ENCODE assay signal across 8 mouse cellular contexts in genomic region chr5:34336775-34337450, GRCm38 (mm10). TPM values are rescaled to one million over a fixed set of nuclear protein-coding genes. Genes with fewer than 3 reads are reported as not detected.
DNase-seq lines count a peak whose midpoint lies in the region; ATAC-seq and TF ChIP-seq lines count a peak whose summit lies in the region.

No protein-coding gene starts in this region.

- peak; percentile 51 for ATAC-seq in inflammation-experienced regulatory T-cells, adult 6 months
- no peak for ATAC-seq in limb, embryonic 15.5 days (ENCODE audit: insufficient number of reproducible peaks, low FRiP score, low TSS enrichment, low read depth)
- ATAC-seq in midbrain, embryonic 15.5 days (replicated peaks) = peak; percentile 30; the same call in 1 of the 2 replicates

- peak overlapping the region; percentile 78 for H3K9ac ChIP-seq in limb, embryonic 15.5 days
- peak overlapping the region; percentile 87 for H3K9ac ChIP-seq in midbrain, embryonic 15.5 days

- H3K9me3 ChIP-seq in limb, embryonic 15.5 days = no peaks in the 10 kb centered on the region
- no peaks in the 10 kb centered on the region for H3K9me3 ChIP-seq in midbrain, embryonic 15.5 days

- no peaks in the 10 kb centered on the region for H3K36me3 ChIP-seq in limb, embryonic 15.5 days
- H3K36me3 ChIP-seq in midbrain, embryonic 15.5 days (replicated peaks) = no peaks in the 10 kb centered on the region
- no peaks in the 10 kb centered on the region for H3K36me3 ChIP-seq in spleen, adult 2 months (ENCODE audit: control insufficient read depth, insufficient read depth, low read length)

- no peaks in the 10 kb centered on the region for H3K27me3 ChIP-seq in limb, embryonic 15.5 days
- H3K27me3 ChIP-seq in midbrain, embryonic 15.5 days (replicated peaks) = no peaks in the 10 kb centered on the region
- H3K27me3 ChIP-seq in spleen, adult 2 months (ENCODE audit: control insufficient read depth, insufficient read depth, low read length) = no peaks in the 10 kb centered on the region

- WGBS in limb, embryonic 15.5 days = under 1% methylated on average over 42 of the region's 42 CpGs
- under 1% methylated on average over 42 of the region's 42 CpGs for WGBS in midbrain, embryonic 15.5 days
- under 1% methylated on average over 42 of the region's 42 CpGs for WGBS in spleen, adult 2 months

- no peak for TF ChIP-seq CTCF in spleen, adult 2 months (IDR thresholded peaks at IDR 0.05; ENCODE audit: extremely low read depth, insufficient read depth, insufficient read length, insufficient replicate concordance)

- H3K4me3 ChIP-seq in limb, embryonic 15.5 days = peak overlapping the region; percentile 94
- peak overlapping the region; percentile 87 for H3K4me3 ChIP-seq in midbrain, embryonic 15.5 days
- H3K4me3 ChIP-seq in spleen, adult 2 months (ENCODE audit: extremely low read depth, insufficient read depth, insufficient read length) = peak overlapping the region; percentile 96

- TF ChIP-seq POLR2A in spleen, adult 2 months (IDR thresholded peaks at IDR 0.05; ENCODE audit: low read depth, low read length) = no peak; the same call in 1 of the 2 replicates

- H3K4me1 ChIP-seq in limb, embryonic 15.5 days = peaks cover 19% of the 10 kb centered on the region
- H3K4me1 ChIP-seq in midbrain, embryonic 15.5 days = peaks cover 22% of the 10 kb centered on the region
- H3K4me1 ChIP-seq in spleen, adult 2 months (ENCODE audit: control insufficient read depth, insufficient read depth, insufficient read length) = peaks cover 4% of the 10 kb centered on the region

- H3K27ac ChIP-seq in limb, embryonic 15.5 days = peak overlapping the region; percentile 91
- H3K27ac ChIP-seq in midbrain, embryonic 15.5 days = peak overlapping the region; percentile 89
- H3K27ac ChIP-seq in spleen, adult 2 months (ENCODE audit: insufficient read depth, low read length) = peak overlapping the region; percentile 94

- DNase-seq in cerebellum, adult 11-12 months = peak; percentile 55
- no peak for DNase-seq in cerebellum, adult 11 months
- peak; percentile 39 to 58 for DNase-seq in cerebellum, postnatal 25 days
- peak; percentile 27 for DNase-seq in gastrocnemius, postnatal 25 days
- DNase-seq in spleen, adult 2 months (ENCODE audit: low read depth in 1 of 2, low spot score in 2 of 2) = peak; percentile 49

- H3K4me2 ChIP-seq in limb, embryonic 15.5 days = peak overlapping the region; percentile 66
- peak overlapping the region; percentile 68 for H3K4me2 ChIP-seq in midbrain, embryonic 15.5 days

RNA-seq across cellular contexts. Expression of gene Rnf4, which starts 0.8 kb away (rescaled TPM):
- 10 to 100 TPM; 16.6 to 20.0 TPM for total RNA-seq in gastrocnemius, postnatal 25 days (2021)
- 100 to 1,000 TPM; 104 to 122 (median 113) TPM for polyA plus RNA-seq in inflammation-experienced regulatory T-cells, adult 6 months (2017; shearing (Covaris generic))
- polyA plus RNA-seq in limb, embryonic 15.5 days (2015; fragmentation: Nextera tagmentation; extraction: Ambion mirVana) = 151 and 157 TPM in 2 replicates
- 130 and 132 TPM in 2 replicates for polyA plus RNA-seq in midbrain, embryonic 15.5 days (2015; fragmentation: Nextera tagmentation; extraction: Ambion mirVana)
- 37.8 and 38.4 TPM in 2 replicates for polyA plus RNA-seq in spleen, adult 2 months (2012; rRNA removed)

RNA-seq across cellular contexts. Expression of gene Fam193a, which starts 32.8 kb away (rescaled TPM):
- total RNA-seq in gastrocnemius, postnatal 25 days (2021) = 10 to 100 TPM; 12.6 to 13.0 TPM
- 10 to 100 TPM; 10.8 to 19.8 (median 14.9) TPM for polyA plus RNA-seq in inflammation-experienced regulatory T-cells, adult 6 months (2017; shearing (Covaris generic))
- 11.4 and 12.3 TPM in 2 replicates for polyA plus RNA-seq in limb, embryonic 15.5 days (2015; fragmentation: Nextera tagmentation; extraction: Ambion mirVana)
- polyA plus RNA-seq in midbrain, embryonic 15.5 days (2015; fragmentation: Nextera tagmentation; extraction: Ambion mirVana) = 17.6 and 19.4 TPM in 2 replicates
- 28.0 and 37.6 TPM in 2 replicates for polyA plus RNA-seq in spleen, adult 2 months (2012; rRNA removed)

RNA-seq across cellular contexts. Expression of gene Cfap99, which starts 48.5 kb away (rescaled TPM):
- not detected for total RNA-seq in gastrocnemius, postnatal 25 days (2021)
- not detected for polyA plus RNA-seq in inflammation-experienced regulatory T-cells, adult 6 months (2017; shearing (Covaris generic))
- not detected in 2 replicates for polyA plus RNA-seq in limb, embryonic 15.5 days (2015; fragmentation: Nextera tagmentation; extraction: Ambion mirVana)
- polyA plus RNA-seq in midbrain, embryonic 15.5 days (2015; fragmentation: Nextera tagmentation; extraction: Ambion mirVana) = 0.10 and 0.28 TPM in 2 replicates
- polyA plus RNA-seq in spleen, adult 2 months (2012; rRNA removed) = 0.04 TPM in 2 replicates

RNA-seq across cellular contexts. Expression of gene Zfyve28, which starts 48.7 kb away (rescaled TPM):
- total RNA-seq in gastrocnemius, postnatal 25 days (2021) = under 1 TPM; 0.20 to 0.48 TPM
- 1 to 10 TPM; 1.5 to 5.6 (median 4.6) TPM for polyA plus RNA-seq in inflammation-experienced regulatory T-cells, adult 6 months (2017; shearing (Covaris generic))
- polyA plus RNA-seq in limb, embryonic 15.5 days (2015; fragmentation: Nextera tagmentation; extraction: Ambion mirVana) = 0.82 and 1.1 TPM in 2 replicates
- 4.7 and 6.1 TPM in 2 replicates for polyA plus RNA-seq in midbrain, embryonic 15.5 days (2015; fragmentation: Nextera tagmentation; extraction: Ambion mirVana)
- polyA plus RNA-seq in spleen, adult 2 months (2012; rRNA removed) = 3.8 and 7.5 TPM in 2 replicates
